Mouse (Mus musculus) cerebellum, postnatal 36 days (tissue): ENCODE measurements around the gene Nedd9.

Experiments used
- DNase-seq, 2 experiments: peaks; one replicate each; pipeline ENCODE4 v3.0.0; 2021 to 2022; ENCODE audit warnings: mixed read lengths in 2 of 2

Gene Nedd9

GRCm38 (mm10) chr13:41408374-41408952 lies 78.7 kb downstream of the Nedd9 start:
- DNase-seq = no peak

- DNase-seq = no peak
These were observed 82.2 kb downstream of the Nedd9 start for GRCm38 (mm10) chr13:41405009-41405408.

- DNase-seq = no peak
These were observed 83.3 kb downstream of the Nedd9 start for GRCm38 (mm10) chr13:41403838-41404237.

- no peak for DNase-seq
These were observed 84.6 kb downstream of the Nedd9 start for GRCm38 (mm10) chr13:41402441-41403003.

- DNase-seq = no peak
These were observed 85.4 kb downstream of the Nedd9 start for GRCm38 (mm10) chr13:41401775-41402174.

GRCm38 (mm10) chr13:41400289-41400688 lies 86.9 kb downstream of the Nedd9 start:
- DNase-seq = no peak

GRCm38 (mm10) chr13:41392191-41392590 lies 95.0 kb downstream of the Nedd9 start:
- no peak for DNase-seq

- no peak for DNase-seq
These were observed 96.5 kb downstream of the Nedd9 start for GRCm38 (mm10) chr13:41390698-41391097.

GRCm38 (mm10) chr13:41386581-41386980 lies 100.6 kb downstream of the Nedd9 start:
- DNase-seq = no peak

GRCm38 (mm10) chr13:41384896-41385295 lies 102.3 kb downstream of the Nedd9 start:
- DNase-seq = no peak

GRCm38 (mm10) chr13:41382635-41383034 lies 104.5 kb downstream of the Nedd9 start:
- DNase-seq = no peak

GRCm38 (mm10) chr13:41381806-41382546 lies 105.2 kb downstream of the Nedd9 start:
- DNase-seq = no peak

- no peak for DNase-seq
These were observed 105.9 kb downstream of the Nedd9 start for GRCm38 (mm10) chr13:41381041-41381805.

GRCm38 (mm10) chr13:41379951-41380465 lies 107.2 kb downstream of the Nedd9 start:
- DNase-seq = no peak

GRCm38 (mm10) chr13:41378462-41378861 lies 108.7 kb downstream of the Nedd9 start:
- DNase-seq = no peak

- no peak for DNase-seq
These were observed 109.3 kb downstream of the Nedd9 start for GRCm38 (mm10) chr13:41377856-41378255.

GRCm38 (mm10) chr13:41377011-41377431 lies 110.1 kb downstream of the Nedd9 start:
- DNase-seq = no peak

GRCm38 (mm10) chr13:41376111-41376510 lies 111.1 kb downstream of the Nedd9 start:
- no peak for DNase-seq

GRCm38 (mm10) chr13:41375696-41376095 lies 111.5 kb downstream of the Nedd9 start:
- DNase-seq = no peak

- no peak for DNase-seq
These were observed 112.3 kb downstream of the Nedd9 start for GRCm38 (mm10) chr13:41374886-41375285.

- no peak for DNase-seq
These were observed 114.4 kb downstream of the Nedd9 start for GRCm38 (mm10) chr13:41372555-41373460.

GRCm38 (mm10) chr13:41371547-41371946 lies 115.6 kb downstream of the Nedd9 start:
- no peak for DNase-seq
